Mouse (Mus musculus) left cerebral cortex, postnatal 4 days (tissue): ENCODE data around the gene Tyw3. TPM values are rescaled to one million over a fixed set of nuclear protein-coding genes. Genes with fewer than 3 reads are reported as not detected.
A peak's percentile ranks its signal among the peaks of the same experiment; 100 is the strongest.
"Not testable (repeated sequence)": the region's sequence is repeated elsewhere in the genome, so short reads cannot be mapped to it uniquely, and the experiment has no call there.

Source experiments
- DNase-seq: peaks from one replicate; pipeline ENCODE4 v3.0.0-alpha.2; 2022
- intact Hi-C: fragments of 180-260 bp; cut with DNase I; formaldehyde crosslinking; loops from one replicate; pipeline ENCODE4 v1.15.1; 2025
- total RNA-seq, 2 experiments: library from RNA; stranded (reverse); gene quantifications; 2 replicates each; pipeline ENCODE4 v1.2.3; 2021

Gene Tyw3
- 1 to 10 TPM; 6.4 to 9.4 TPM for total RNA-seq

DNA sequence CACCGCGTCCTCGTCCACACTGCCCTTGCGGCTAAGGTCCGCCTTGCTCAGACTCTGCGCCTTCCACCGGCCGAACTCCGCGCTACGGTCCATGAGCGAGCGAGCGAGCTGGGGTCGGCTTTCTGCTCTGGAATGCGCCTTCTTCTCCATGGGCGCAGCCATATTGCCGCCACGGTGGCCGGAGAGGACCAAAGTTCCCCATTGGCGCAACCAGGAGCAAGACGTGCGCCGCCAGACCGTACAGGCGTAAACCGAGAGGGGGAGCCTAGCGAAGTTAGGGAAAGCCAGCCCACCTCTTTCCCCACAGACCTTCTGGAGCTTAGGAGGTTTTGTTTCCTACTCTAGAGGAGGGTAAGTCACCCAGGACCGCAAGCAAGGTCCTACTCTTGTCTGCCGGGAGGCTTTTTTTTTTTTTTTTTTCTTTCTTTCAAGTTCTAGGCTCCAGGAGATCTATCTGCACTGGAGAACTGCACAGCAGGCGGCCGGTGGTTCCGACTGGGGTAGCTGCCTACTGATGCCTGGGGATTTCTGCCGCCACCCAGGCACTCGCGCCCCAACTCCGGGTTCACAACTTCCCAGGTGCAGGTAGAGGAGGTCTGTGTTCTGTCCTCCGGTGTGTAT, at the start of gene Tyw3:
Gene Tyw3 (minus strand): TSS at position 171 of the 621 bp plus-strand sequence.
- intact Hi-C loops = no loop called here
- DNase-seq = peak; percentile 98

DNA sequence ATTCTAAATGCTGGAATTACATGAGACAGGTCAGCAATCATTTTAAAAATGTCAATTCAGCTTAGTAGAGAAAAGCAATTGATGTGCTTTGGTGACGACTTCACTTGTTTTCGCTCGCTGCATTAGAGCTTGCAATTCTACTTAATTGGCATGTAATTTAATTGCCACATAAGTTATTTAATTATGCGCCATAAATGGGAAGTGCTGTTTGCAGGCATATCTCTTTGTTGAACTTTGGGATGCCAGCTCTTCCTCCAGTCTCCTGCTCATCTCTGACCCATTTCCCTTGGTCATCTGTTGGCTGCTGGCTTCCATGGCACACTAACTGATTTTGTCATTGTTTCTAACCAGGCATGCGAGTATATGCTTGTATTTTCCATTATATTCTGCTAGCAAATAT, 36.2 kb upstream of the Tyw3 start:
- DNase-seq = no peak
- intact Hi-C loops = no loop called here

DNA sequence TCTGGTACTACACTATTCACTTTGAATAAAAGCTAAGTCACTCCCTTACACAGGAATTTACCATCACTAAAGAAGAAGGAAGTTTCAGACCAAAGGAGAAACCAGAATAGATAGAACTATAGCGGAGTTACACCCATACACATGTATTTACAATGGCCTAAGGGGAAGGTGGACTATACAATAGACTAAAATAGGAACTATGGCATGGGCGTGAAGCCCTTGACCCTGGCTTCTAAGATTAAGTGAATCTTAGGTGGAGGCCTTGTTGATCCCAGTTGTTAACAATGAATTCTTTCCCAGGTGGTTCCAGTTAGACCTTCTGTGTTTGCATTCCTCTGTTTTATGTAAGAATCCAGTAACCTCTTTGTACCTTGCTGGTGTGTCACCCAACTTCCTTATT, 34.4 kb upstream of the Tyw3 start:
- intact Hi-C loops, DNase-seq: not testable (repeated sequence)

DNA sequence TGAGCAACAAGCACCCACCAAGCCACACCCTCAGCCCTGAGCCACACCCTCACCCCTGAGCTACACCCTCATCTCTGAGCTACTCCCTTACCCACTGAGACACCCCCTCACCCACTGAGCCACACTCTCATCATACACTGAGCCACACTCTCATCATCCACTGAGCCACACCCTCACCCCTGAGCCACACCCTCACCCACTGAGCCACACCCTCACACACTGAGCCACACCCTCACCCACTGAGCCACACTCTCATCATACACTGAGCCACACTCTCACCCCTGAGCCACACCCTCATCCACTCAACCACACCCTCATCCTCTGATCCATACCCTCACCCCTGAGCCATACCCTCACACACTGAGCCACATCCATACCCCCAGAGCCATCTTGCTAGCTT, 31.4 kb upstream of the Tyw3 start:
- no peak for DNase-seq
- intact Hi-C loops = no loop called here

DNA sequence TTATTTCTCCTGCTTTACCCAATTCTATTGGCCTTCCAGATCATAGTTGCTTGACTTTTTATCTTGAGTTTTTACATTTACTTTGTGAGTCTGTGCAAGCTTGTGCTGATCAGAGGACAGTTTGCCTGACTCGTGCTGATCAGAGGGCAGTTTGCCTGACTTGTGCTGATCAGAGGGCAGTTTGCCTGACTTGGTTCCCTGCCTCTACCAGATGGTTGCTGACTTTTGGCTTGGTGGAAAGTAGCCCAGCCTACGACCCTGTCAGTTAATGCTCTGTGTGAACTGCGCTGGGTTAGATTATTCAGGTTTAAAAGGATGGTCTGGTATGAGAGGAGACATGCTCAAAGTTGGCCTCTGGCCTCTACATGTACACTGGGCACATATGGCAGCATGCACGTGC, 19.2 kb upstream of the Tyw3 start:
- intact Hi-C loops = no loop called here
- no peak for DNase-seq

DNA sequence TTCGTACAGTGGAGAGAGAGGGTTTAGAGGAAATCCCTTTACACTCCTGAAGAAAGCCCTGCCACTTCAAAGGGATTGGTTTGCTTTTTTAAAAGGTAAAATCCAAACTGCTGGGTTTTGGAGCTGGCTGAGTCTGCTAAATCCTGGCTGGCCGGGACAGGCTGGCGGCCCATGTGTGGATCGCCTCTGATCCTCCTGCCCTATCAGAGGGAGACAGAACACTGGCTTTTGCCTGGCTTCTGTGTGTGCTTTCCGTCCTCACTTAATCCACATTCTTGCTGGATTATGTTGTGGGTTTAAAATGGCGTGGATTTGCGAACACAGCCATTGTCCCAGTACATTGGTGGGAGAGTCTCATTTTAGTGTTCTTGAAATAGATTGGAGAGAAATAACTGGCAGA, 18.4 kb upstream of the Tyw3 start:
- intact Hi-C loops = no loop called here
- DNase-seq = no peak

DNA sequence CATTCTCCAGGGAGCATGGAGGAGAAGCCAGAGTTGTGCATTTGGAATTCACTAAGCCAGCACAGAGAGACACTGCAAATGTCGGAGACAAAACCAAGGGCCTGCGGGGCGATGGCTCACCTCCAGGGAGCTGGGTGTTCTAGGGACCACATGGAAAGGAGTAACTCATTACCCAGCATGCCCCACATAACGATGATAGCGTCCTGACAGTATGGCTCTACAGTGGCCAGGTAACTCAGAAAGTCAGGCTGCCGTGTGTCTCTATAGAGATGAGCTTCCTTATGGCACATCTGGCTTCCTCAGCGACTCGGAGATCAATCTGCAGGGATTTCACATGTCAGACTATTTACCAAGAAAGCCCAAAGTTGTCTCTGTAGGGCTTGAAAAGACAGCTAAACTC, 17.9 kb upstream of the Tyw3 start:
- intact Hi-C loops = no loop called here

DNA sequence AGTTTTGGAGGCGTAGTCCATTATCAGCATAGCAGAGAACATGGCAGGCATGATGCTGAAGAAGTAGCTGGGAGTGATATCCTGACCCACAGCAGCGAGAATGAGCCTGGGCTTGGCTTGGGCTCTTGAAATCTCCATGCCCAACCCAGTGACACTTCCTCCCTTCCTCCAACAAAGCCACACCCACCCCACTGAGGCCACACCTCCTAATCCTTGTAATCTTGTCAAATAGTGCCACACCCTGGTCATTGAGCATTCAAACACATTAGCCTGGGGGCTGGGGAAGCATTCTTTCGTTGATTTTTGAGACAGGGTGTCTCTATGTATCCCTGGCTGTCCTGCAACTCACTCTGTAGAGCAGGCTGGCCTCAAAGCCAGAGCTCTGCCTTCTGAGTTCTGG, 15.0 kb upstream of the Tyw3 start:
- intact Hi-C loops = no loop called here

More for the DNA sequence above, 17.9 kb upstream of the Tyw3 start:
- DNase-seq = no peak

DNA sequence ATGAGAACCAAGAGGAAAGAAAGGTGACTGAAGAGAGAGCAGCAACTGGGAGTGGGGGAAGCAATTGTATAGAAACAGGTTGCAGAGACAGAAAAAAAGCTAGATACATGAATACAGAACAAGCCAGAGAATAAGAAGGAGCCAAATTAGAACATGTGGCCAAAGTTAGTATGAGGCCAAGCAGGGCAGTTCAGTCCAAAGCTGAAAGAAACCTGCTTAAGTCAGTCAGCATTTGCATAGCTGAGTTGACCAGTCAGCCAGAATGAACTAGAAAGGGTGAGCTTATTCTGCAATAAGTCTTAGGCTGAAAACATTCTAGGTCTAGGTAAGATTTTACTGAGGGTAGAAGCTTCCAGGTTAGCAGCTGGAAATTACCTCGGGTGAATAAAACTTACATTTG, 11.0 kb upstream of the Tyw3 start:
- no peak for DNase-seq
- intact Hi-C loops = no loop called here

More for the DNA sequence above, 15.0 kb upstream of the Tyw3 start:
- DNase-seq = no peak

DNA sequence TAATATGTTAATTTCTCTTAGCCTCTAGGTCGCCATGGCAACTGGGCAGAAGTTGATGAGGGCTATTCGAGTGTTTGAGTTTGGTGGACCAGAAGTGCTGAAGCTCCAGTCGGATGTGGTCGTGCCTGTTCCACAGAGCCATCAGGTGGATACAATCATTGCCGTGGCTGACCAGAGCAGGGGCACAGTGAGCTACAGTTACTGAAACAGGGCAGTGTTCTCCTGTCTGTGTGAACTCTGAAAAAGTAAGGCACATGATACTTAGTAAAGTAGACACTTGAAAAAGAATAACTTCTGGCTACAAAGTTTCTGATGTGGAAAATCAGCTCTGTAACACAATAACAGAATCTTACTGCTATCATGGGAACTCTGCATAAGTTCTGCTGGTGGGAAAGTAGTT, 8.0 kb upstream of the Tyw3 start:
- intact Hi-C loops = no loop called here
- DNase-seq = no peak

DNA sequence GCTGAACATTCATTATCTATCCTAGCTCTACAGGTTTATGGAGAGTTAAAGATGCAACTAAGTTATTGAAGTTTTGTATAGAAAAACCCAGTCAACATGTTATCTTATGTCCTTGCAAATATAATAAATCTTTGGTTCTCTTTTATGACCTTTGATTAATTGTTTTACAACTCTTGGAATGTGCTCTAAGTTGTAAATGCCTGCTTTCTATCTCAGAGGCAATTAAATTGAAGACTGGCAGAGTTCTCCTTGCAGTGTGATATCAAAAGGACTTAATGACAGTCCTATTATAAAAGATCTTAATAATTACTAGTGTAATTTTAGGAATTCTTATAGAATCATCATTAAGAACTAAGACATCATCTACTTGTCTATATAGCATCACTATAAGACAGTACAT, 5.2 kb upstream of the Tyw3 start:
- intact Hi-C loops = no loop called here
- DNase-seq = no peak

DNA sequence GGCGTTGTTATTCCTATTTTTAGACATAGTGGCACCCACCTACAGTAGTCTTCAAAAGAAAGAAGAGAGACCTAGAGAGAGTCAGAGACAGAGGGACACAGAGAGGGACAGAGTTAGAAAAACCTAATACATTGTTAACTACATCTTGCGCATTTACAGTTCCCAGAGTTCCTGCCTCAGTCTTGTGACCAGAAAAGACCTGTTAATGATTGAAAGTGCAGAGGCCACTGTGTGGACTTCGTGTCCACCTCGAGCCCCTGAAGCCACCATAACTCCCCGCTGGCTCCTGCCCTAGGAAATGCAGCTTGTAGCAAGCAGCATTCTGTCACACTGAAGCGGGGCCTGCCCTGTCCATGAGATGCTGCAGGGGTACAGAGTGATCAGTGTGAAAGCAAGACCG, 657 bp upstream of the Tyw3 start:
- DNase-seq = no peak
- intact Hi-C loops = no loop called here

DNA sequence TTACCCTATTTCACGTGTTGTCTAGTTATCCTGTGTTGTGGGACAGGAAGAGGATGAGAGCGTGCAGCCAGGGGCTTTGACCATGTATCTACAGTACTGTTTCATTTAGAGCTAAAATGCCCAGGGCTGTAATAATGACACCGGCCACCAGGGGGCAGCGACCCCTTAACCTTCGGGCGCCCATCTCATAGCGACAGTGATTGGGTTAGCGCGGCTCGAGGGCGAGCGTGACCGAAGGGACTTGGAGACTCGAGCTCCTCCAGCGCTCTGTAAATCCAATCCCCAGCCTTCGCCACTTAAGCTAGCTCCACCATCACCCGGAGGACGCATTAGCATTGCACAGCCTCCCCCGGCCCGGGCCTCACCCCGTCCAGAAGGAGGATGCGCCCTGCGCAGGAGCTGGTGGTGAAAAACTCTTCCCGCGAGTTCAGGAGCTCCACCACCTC, 393 bp downstream of the Tyw3 start, which contains the start of gene Cryz:
Gene Cryz (plus strand): TSS at position 224 of the 446 bp plus-strand sequence.
- intact Hi-C loops = no loop called here

DNA sequence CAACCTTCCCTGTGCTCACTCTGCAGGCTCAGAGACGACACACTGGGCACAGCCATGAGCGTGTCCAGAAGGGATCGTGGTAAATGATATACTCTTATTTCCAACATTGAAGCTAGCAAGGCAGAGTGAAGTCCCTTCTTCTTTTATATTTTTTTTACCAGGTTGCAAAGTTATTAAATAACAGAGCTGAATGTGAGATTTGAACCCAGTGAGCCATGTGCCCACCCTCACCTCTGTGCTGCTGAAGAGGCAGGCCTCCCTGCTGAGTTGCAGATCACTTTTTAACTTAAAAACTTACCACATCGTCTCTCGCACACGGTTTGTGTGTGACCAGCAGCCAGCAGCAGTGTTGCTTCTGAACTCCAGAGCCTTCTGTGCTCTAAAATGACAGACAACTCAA, 2.7 kb downstream of the Tyw3 start:
- intact Hi-C loops = no loop called here

More for the DNA sequence above, 393 bp downstream of the Tyw3 start, which contains the start of gene Cryz:
- peak; percentile 92 for DNase-seq

DNA sequence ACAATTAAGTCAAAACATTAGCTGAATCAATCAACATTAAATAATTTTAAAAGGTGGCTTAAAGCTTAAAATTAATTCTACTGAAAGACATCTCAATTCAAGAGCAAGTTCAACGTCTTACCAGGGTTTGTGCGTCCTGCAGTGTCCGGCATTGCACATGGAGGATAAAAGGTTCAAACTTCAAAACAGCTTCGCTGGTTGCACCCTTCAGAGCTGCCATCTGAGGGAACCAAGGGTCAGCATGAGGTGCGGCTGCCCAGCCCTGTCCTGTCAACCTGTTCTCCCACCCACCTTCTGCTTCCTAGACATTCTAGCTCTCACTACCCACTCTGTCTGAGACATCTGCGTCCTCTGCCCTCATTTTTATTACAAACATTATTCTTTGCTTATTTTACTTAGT, 3.3 kb downstream of the Tyw3 start:
- intact Hi-C loops = no loop called here
- DNase-seq = no peak

More for the DNA sequence above, 2.7 kb downstream of the Tyw3 start:
- no peak for DNase-seq

DNA sequence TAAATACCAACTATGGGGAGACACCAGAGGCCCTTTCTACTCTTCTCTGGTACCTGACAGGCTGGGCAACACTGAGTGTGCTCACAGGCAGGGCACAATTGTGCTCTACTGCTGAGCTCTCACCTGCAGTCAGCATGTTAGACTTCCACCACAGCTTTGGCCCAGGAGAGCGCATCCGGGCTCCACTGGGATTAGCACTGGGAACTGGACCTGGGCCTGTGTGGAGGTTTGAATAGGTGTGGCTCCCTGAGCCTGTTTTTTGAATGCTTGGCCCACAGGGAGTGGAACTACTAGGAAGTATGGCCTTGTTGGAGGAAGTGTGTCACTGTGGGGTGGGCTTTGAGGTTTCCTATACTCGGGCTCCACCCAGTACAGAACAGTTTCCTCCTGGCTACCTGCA, 5.3 kb downstream of the Tyw3 start:
- DNase-seq = no peak
- intact Hi-C loops = no loop called here

DNA sequence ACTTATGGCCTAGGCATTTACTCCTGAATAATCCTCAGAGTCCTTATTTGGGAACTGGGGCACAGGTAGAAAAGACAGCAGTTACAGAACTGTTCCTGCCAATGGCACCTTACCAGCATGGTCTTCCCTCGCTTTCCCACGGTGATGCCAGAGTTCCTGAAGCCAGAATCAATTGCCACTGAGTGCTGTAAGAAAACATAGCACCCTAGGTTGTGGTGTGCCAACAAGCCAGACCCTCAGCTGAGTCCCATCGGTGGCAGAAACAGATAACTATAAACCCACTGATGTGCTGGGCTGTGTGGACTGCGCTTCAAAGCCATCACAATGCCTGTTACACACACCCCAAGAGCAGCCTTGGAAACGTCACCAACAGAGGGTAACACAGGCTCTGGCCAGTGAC, 5.9 kb downstream of the Tyw3 start:
- DNase-seq = no peak
- intact Hi-C loops = no loop called here

DNA sequence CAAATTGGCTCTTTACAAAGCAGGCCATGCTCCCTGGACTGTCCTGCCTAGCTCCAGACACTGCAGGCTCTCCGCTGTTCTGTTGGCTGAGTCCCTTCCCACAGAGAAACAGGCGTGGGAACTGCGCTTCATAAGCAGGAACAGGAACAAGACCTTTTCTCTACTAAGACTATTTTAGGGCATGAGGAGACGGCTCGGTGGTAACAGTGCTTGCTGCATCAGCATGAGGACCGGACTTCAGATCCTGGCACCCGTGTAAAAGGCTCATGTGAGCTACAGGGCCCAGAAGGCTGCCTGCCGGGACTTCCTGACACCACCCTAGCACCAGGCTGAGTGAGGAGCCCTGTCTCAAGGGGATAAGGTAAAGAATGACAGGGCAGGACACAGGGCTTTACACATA, 12.6 kb downstream of the Tyw3 start:
- intact Hi-C loops = no loop called here
- no peak for DNase-seq

DNA sequence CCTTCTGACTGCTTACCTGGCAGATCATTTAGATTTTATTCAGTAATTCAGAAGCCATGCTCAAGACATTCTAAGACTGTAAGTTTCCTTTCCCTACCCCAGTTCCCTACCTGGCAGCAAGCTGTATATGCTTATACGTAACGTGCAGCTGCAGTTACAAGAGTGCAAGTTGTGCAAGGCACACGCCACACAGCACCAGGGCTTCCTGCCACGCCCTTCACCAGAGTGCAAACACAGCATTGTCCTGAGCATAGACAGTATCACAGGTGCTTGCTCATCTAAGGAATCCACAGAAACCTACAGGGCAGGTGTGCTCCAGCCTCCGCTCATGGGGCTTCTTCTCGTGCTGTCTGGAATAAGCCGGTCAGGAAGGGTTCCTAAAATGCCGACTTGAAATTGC, 19.0 kb downstream of the Tyw3 start:
- DNase-seq = no peak
- intact Hi-C loops = loop anchor here (10.0 kb wide), 1 partner anchor 603 kb away; the partner anchor contains the start of gene Slc44a5

DNA sequence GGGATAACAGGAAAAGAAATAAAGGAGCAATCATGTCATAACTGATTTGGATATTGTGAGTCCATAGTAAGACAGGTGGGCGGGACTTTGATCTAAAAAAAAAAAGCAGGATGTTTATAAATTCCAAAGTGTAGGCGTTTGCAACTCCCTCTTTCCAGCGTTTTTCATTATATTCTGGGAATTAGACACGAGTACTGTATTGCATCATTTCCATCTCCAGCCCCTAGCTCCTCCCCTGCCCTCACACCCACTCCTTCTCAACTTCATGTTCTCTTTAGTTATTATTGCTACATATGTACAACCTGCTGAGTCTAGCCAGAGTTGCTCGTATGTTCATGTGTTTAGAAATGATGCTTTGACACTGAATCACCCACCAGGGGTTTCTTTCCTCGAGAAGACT, 23.2 kb downstream of the Tyw3 start:
- intact Hi-C loops = loop anchor here (5.0 to 10.0 kb wide), 2 partner anchors 246 to 599 kb away; partner anchors contain the start of gene Slc44a5
- no peak for DNase-seq

DNA sequence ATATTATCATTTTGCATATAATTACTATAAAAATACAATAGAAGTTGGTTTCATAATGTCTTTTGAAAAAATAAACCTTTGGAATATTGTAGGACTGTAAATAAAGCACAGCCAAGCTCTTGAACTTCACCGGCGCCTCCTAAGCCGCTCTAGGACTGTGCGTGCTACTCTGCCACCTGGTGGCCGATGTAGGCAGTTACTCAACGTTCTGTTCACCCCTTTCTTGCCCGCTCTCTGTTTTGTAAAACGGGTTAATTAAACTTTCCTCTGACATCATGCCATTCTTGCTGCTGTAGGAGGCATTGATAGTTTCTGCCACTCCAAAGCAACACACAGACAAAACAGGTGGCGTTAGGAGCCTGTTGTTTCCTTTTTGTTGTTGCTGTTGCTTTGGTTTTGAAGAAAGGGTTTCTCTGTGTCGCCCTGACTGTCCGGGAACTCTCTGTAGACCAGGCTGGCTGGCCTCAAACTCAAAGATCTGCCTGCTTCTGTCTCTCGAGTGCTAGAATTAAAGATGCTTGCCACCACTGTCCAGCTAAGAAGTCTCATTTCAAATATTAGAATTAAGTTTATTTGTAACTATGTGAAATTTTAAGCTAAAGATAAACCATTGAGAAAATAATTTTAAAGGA, 24.4 kb downstream of the Tyw3 start:
- intact Hi-C loops = loop anchor here (1.0 to 10.0 kb wide), 3 partner anchors 245 to 598 kb away; partner anchors contain the start of gene Slc44a5
- peak; percentile 82 for DNase-seq

DNA sequence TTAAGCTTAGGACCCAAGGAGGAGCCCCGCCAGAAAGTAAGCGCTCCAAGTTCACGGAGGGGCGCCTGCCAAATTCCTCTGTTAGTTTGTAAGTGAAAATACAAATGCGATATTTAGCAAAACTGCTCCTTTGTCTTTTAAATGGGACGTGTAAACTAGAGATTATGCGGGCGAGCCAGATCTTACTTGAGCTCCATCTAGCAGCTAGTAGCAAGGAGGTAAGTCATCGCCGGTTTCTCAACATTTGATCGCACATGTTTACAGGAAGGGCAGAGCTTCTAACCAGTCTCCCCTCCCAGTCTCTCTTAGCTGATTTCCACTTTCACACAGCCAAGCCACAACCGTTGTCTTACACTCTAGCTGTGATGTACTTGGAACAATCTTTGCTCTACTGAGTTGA, 26.1 kb downstream of the Tyw3 start:
- intact Hi-C loops = loop anchor here (5.0 to 10.0 kb wide), 2 partner anchors 243 to 596 kb away; partner anchors contain the start of gene Slc44a5
- no peak for DNase-seq
